Mouse (Mus musculus): Measurements from ENCODE around the gene Alpl. TPM values are rescaled to one million over a fixed set of nuclear protein-coding genes. Genes with fewer than 3 reads are reported as not detected.

The Alpl gene
- total and polyA plus RNA-seq, 3 experiments = not detected

DNA sequence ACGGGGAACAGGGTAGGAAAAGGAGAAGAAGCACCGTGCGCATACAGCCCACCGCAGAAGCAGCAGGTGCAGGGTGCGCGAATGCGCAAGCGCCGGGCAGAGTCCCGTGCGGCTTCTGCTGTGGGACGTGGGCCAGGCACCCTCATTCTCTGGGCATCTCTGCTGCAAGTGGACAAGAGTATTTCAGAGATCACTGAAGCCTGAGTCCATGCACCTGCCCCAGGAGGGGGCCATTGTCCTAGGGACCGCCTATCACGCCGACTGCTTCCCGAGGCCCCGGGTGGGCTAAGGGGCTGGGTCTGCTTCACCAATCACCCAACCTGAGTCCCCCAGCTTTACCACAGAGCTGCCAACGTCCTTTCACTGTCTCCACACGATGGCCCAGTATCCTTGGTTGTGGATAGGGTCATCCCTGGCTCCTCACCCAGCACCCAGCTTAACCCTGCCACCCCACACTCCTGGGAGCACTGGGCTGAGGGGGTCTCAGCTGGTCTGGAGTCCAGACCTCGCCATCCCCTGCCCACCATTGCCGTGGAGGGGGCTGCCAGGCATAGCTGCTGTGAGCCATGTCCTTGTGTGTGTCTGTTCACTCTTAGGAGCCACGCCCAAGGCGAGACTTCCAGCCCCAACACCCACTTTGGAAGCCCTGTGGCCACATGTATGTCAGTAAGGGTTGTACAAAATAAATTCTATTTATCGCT lies 66.9 kb downstream of the Alpl start:
- Histone ChIP-seq H3K4me1 (ENCODE audit: control insufficient read depth in 1 of 2, insufficient read depth in 2 of 2, low read length in 2 of 2) (no peaks in the 10 kb centered on the region), H3K9ac (ENCODE audit: control insufficient read depth, low read depth, low read length, poor library complexity, severe bottlenecking) (no peak overlapping the region), H3K27me3 (ENCODE audit: control insufficient read depth in 1 of 2, insufficient read depth in 2 of 2, low read length in 2 of 2) (no peaks in the 10 kb centered on the region), H3K79me2 (ENCODE audit: control insufficient read depth, insufficient read depth, low read length, poor library complexity) (no peaks in the 10 kb centered on the region), H3K4me3 (ENCODE audit: control insufficient read depth in 1 of 2, insufficient read depth in 1 of 2, low read depth in 2 of 2, low read length in 2 of 2) (no peak overlapping the region), H3K27ac (ENCODE audit: control insufficient read depth, low read depth, low read length) (no peak overlapping the region), H3K9me3 (replicated peaks; ENCODE audit: insufficient read depth, low read length) (no peaks in the 10 kb centered on the region), H3K36me3 (ENCODE audit: control insufficient read depth in 1 of 2, insufficient read depth in 2 of 2, low read length in 2 of 2) (no peaks in the 10 kb centered on the region)
- no peak for DNase-seq (ENCODE audit: low read depth, low spot score)
- no peak for TF ChIP-seq ZNF384 (IDR thresholded peaks at IDR 0.05; ENCODE audit: low read depth, low read length)
- no peak for TF ChIP-seq NRF1 (IDR thresholded peaks at IDR 0.05; ENCODE audit: insufficient read depth, low read depth, low read length, poor library complexity, severe bottlenecking)
- no peak for TF ChIP-seq TAL1 (IDR thresholded peaks at IDR 0.05; ENCODE audit: low read length)
- TF ChIP-seq GATA1 (IDR thresholded peaks at IDR 0.05; ENCODE audit: low read depth, low read length) = no peak
- TF ChIP-seq MAX (IDR thresholded peaks at IDR 0.05; ENCODE audit: low read length) = no peak
- no peak for TF ChIP-seq SMC3 (IDR thresholded peaks at IDR 0.05; ENCODE audit: low read depth, low read length)

DNA sequence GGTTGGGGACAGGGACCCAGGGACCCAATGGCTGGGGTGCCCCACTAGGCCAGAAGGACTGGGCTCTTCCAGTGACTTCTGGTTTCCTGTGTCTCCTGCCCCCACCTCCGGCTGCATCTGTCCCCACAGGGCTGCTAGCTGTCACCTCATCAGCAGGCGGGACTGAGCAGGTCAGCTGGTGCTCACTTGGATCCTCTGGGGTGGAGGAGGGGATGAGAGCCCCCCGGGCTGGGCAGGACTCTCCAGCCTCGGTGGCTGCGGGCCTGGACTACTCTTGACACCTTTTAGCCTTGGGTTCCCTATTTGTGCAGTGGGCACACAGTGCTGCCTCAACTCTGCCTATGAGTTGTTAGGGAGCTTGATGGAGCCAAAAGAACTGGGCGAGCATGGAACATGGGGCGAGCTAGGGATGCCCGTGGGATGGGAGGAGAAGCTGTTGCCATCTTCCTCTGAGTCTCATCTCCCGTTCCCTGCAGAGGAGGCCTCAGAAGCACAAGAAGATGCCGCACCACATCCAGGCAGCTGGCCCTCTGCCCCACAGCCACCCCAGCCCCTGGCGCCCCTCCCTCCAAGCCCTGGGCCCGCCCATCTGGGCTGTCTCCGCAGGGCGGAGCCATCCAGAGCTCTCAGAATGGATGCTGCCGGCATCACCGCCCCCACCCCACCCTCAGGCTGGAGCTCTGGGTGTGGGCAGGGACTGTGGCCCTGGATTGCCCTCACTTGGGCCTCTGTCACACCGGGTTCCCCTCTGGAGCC lies 67.6 kb downstream of the Alpl start:
- no peak overlapping the region for H3K4me3 ChIP-seq (ENCODE audit: control insufficient read depth in 1 of 2, insufficient read depth in 1 of 2, low read depth in 2 of 2, low read length in 2 of 2)
- no peak overlapping the region for H3K9ac ChIP-seq (ENCODE audit: control insufficient read depth, low read depth, low read length, poor library complexity, severe bottlenecking)
- no peaks in the 10 kb centered on the region for H3K36me3 ChIP-seq (ENCODE audit: control insufficient read depth in 1 of 2, insufficient read depth in 2 of 2, low read length in 2 of 2)
- no peak for DNase-seq (ENCODE audit: low read depth, low spot score)
- H3K27me3 ChIP-seq (ENCODE audit: control insufficient read depth in 1 of 2, insufficient read depth in 2 of 2, low read length in 2 of 2) = no peaks in the 10 kb centered on the region
- no peaks in the 10 kb centered on the region for H3K4me1 ChIP-seq (ENCODE audit: control insufficient read depth in 1 of 2, insufficient read depth in 2 of 2, low read length in 2 of 2)
- no peaks in the 10 kb centered on the region for H3K79me2 ChIP-seq (ENCODE audit: control insufficient read depth, insufficient read depth, low read length, poor library complexity)
- H3K27ac ChIP-seq (ENCODE audit: control insufficient read depth, low read depth, low read length) = no peak overlapping the region
- H3K9me3 ChIP-seq (replicated peaks; ENCODE audit: insufficient read depth, low read length) = no peaks in the 10 kb centered on the region
- no peak for TF ChIP-seq USF2 (IDR thresholded peaks at IDR 0.05; ENCODE audit: borderline replicate concordance in 1 of 2, insufficient read depth in 1 of 2, low read depth in 1 of 2, low read length in 2 of 2)
- TF ChIP-seq MYB (IDR thresholded peaks at IDR 0.05; ENCODE audit: low read depth, low read length) = no peak
- no peak for TF ChIP-seq CHD2 (IDR thresholded peaks at IDR 0.05; ENCODE audit: low read length)
- no peak for TF ChIP-seq ZKSCAN1 (IDR thresholded peaks at IDR 0.05; ENCODE audit: low read depth, low read length)
- TF ChIP-seq MXI1 (IDR thresholded peaks at IDR 0.05; ENCODE audit: low read depth, low read length) = no peak
- TF ChIP-seq HCFC1 (IDR thresholded peaks at IDR 0.05; ENCODE audit: low read depth, low read length) = no peak
- no peak for TF ChIP-seq MYC (IDR thresholded peaks at IDR 0.05; ENCODE audit: low read depth, low read length)
- TF ChIP-seq ZNF384 (IDR thresholded peaks at IDR 0.05; ENCODE audit: low read depth, low read length) = no peak
- TF ChIP-seq POLR2A (IDR thresholded peaks at IDR 0.05; ENCODE audit: control insufficient read depth in 1 of 2, insufficient read depth in 1 of 2, low read depth in 1 of 2, low read length in 2 of 2, poor library complexity in 1 of 2) = no peak
- no peak for TF ChIP-seq MAX (IDR thresholded peaks at IDR 0.05; ENCODE audit: low read length)
- no peak for TF ChIP-seq ZC3H11A (IDR thresholded peaks at IDR 0.05; ENCODE audit: low read depth, low read length)
- TF ChIP-seq POLR2AphosphoS2 (IDR thresholded peaks at IDR 0.05; ENCODE audit: low read length) = no peak
- TF ChIP-seq MAZ (IDR thresholded peaks at IDR 0.05; ENCODE audit: low read depth, low read length) = no peak
- no peak for TF ChIP-seq MEF2A (IDR thresholded peaks at IDR 0.05; ENCODE audit: extremely low read depth, insufficient replicate concordance, low read depth, low read length, poor library complexity, severe bottlenecking)
- no peak for TF ChIP-seq TBP (IDR thresholded peaks at IDR 0.05; ENCODE audit: low read depth, low read length)
- no peak for TF ChIP-seq SMC3 (IDR thresholded peaks at IDR 0.05; ENCODE audit: low read depth, low read length)
- TF ChIP-seq POLR2AphosphoS5 (IDR thresholded peaks at IDR 0.05; ENCODE audit: borderline replicate concordance, low read depth, low read length) = no peak
- TF ChIP-seq MAFK (IDR thresholded peaks at IDR 0.05; ENCODE audit: borderline replicate concordance, low read depth, low read length) = no peak
- TF ChIP-seq USF1 (IDR thresholded peaks at IDR 0.05; ENCODE audit: low read depth, low read length) = no peak
- TF ChIP-seq TAL1 (IDR thresholded peaks at IDR 0.05; ENCODE audit: low read length) = no peak
